Mouse (Mus musculus): ENCODE results near the gene B230217C12Rik. TPM values are rescaled to one million over a fixed set of nuclear protein-coding genes. Genes with fewer than 3 reads are reported as not detected.
A peak's percentile ranks its signal among the peaks of the same experiment; 100 is the strongest.

B230217C12Rik gene
- polyA plus RNA-seq, 1 experiment from 2014 or later, result 0.28 TPM

DNA sequence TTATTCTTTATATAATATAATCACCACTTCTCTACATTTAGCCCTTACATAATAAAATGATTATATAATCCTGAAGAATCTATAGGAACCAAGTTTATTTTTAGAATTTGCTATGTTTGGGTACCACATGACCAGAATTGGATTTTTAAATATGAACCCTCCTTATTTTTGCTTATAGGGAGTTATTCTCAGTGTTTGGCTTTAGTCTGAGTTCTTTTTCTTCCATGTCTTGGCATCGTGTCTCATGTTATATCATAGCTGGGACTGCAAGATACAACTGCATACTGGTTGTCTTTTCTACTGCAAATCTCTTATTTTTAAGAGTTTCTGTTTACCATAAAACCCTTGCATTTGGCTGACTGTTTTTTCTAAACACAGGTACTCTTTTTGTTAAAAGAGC lies 33.8 kb downstream of the B230217C12Rik start:
- H3K27ac ChIP-seq (ENCODE audit: low read depth), result no peak overlapping the region
- DNase-seq (no peak), ATAC-seq (no peak)
- no peak for TF ChIP-seq CTCF (IDR thresholded peaks at IDR 0.05; ENCODE audit: low read depth)
- H3K4me1 ChIP-seq (ENCODE audit: insufficient read depth), result no peaks in the 10 kb centered on the region
- no peak overlapping the region for H3K4me3 ChIP-seq (ENCODE audit: low read depth, low read length)
- no peaks in the 10 kb centered on the region for H3K36me3 ChIP-seq (replicated peaks; ENCODE audit: insufficient read depth, low read length)
- H3K4me2 ChIP-seq (ENCODE audit: low read depth, low read length), result no peak overlapping the region
- no peaks in the 10 kb centered on the region for H3K27me3 ChIP-seq (ENCODE audit: insufficient read depth, low read length)
- H3K9me3 ChIP-seq (ENCODE audit: low read length), result no peaks in the 10 kb centered on the region
- no peak overlapping the region for H3K9ac ChIP-seq (replicated peaks)
- 77% methylated on average over 1 of the region's 1 CpGs for WGBS (ENCODE audit: insufficient replicate concordance)

DNA sequence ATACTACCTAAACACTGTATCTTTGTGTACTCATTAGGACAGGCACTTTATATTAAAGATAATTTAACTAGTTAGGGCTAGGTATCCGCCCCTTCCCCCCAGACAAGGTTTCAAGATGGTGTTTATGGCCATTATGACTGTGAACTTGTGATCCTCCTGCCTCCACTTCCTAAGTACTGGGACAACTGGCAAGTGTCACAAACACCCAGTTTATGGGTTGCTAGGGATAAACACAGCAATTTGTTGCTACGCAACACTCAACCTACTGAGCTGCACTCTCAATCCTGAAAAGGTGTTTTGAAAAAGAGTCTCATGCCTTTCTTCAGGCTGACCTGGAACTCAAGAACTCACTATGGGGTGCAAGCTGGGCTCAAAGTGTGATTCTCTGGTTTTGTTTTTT lies 36.8 kb downstream of the B230217C12Rik start:
- H3K4me3 ChIP-seq (ENCODE audit: low read depth, low read length), result no peak overlapping the region
- H3K27me3 ChIP-seq (ENCODE audit: insufficient read depth, low read length), result no peaks in the 10 kb centered on the region
- no peaks in the 10 kb centered on the region for H3K4me1 ChIP-seq (ENCODE audit: insufficient read depth)
- no peak overlapping the region for H3K9ac ChIP-seq (replicated peaks)
- H3K36me3 ChIP-seq (replicated peaks; ENCODE audit: insufficient read depth, low read length), result no peaks in the 10 kb centered on the region
- no peak for TF ChIP-seq EP300 (IDR thresholded peaks at IDR 0.05; ENCODE audit: low read depth)
- TF ChIP-seq CTCF (IDR thresholded peaks at IDR 0.05; ENCODE audit: low read depth), result no peak
- DNase-seq, result no peak
- H3K27ac ChIP-seq (ENCODE audit: low read depth), result no peak overlapping the region
- no peak overlapping the region for H3K4me2 ChIP-seq (ENCODE audit: low read depth, low read length)
- no peaks in the 10 kb centered on the region for H3K9me3 ChIP-seq (ENCODE audit: low read length)
- WGBS (ENCODE audit: insufficient replicate concordance), result 84% methylated on average over 2 of the region's 2 CpGs
- ATAC-seq, result no peak

DNA sequence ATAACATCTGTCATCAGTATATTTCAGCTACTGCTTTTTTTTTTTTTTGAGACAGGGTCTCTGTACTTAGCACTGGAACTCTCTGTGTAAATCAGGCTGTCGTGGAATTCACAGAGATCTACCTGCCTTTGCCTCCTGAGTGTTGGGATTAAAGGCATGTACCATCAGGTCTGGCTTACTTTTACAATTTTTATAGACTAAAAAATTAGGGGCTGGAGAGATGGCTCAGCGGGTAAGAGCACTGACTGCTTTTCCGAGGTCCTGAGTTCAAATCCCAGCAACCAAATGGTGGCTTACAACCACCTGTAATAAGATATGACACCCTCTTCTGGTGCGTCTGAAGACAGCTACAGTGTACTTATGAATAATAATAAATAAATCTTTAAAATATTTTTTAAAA lies 39.8 kb downstream of the B230217C12Rik start:
- no peak for DNase-seq
- WGBS (ENCODE audit: insufficient replicate concordance), result 91% methylated on average over 4 of the region's 4 CpGs

DNA sequence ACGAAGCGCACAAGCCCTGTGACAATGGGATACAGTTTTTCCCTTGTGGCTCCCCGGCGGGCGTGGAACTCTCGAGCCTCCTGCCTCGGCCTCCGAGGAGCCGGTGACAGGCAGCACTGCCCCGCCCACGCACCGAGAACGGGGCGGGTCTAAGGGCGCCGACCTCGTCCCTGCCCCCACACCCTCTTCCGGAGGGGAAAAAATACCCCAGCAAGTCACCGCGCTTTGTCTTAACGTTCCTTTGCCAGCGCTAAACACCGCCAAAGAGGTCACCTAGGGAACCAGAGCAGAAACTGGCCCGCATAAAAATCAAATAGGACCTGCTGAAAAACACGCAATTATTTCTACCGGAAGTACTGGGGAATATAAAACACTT lies 43.0 kb downstream of the B230217C12Rik start:
- TF ChIP-seq CTCF (IDR thresholded peaks at IDR 0.05; ENCODE audit: low read depth), result no peak
- TF ChIP-seq EP300 (IDR thresholded peaks at IDR 0.05; ENCODE audit: low read depth), result no peak; the same call in 1 of the 2 replicates
- H3K36me3 ChIP-seq (replicated peaks; ENCODE audit: insufficient read depth, low read length), result no peaks in the 10 kb centered on the region
- no peaks in the 10 kb centered on the region for H3K9me3 ChIP-seq (ENCODE audit: low read length)
- peaks cover 4% of the 10 kb centered on the region; the same call in 1 of the 2 replicates for H3K4me1 ChIP-seq (ENCODE audit: insufficient read depth)
- ATAC-seq (peak; percentile 61), DNase-seq (peak; percentile 87)
- H3K4me2 ChIP-seq (ENCODE audit: low read depth, low read length), result peak overlapping the region; percentile 69
- 5% methylated on average over 26 of the region's 26 CpGs for WGBS (ENCODE audit: insufficient replicate concordance)
- H3K4me3 ChIP-seq (ENCODE audit: low read depth, low read length), result peak overlapping the region; percentile 62
- no peaks in the 10 kb centered on the region for H3K27me3 ChIP-seq (ENCODE audit: insufficient read depth, low read length)
- H3K27ac ChIP-seq (ENCODE audit: low read depth), result peak overlapping the region; percentile 75
- H3K9ac ChIP-seq (replicated peaks), result peak overlapping the region; percentile 59

More for the DNA sequence above, 39.8 kb downstream of the B230217C12Rik start:
- TF ChIP-seq CTCF (IDR thresholded peaks at IDR 0.05; ENCODE audit: low read depth) (no peak), EP300 (IDR thresholded peaks at IDR 0.05; ENCODE audit: low read depth) (no peak)
- H3K36me3 ChIP-seq (replicated peaks; ENCODE audit: insufficient read depth, low read length), result no peaks in the 10 kb centered on the region
- H3K27ac ChIP-seq (ENCODE audit: low read depth), result no peak overlapping the region
- H3K4me3 ChIP-seq (ENCODE audit: low read depth, low read length), result no peak overlapping the region
- no peak overlapping the region for H3K4me2 ChIP-seq (ENCODE audit: low read depth, low read length)
- H3K9ac ChIP-seq (replicated peaks), result no peak overlapping the region
- ATAC-seq, result no peak
- H3K27me3 ChIP-seq (ENCODE audit: insufficient read depth, low read length), result no peaks in the 10 kb centered on the region
- H3K4me1 ChIP-seq (ENCODE audit: insufficient read depth), result peaks cover 4% of the 10 kb centered on the region; the same call in 1 of the 2 replicates
- H3K9me3 ChIP-seq (ENCODE audit: low read length), result no peaks in the 10 kb centered on the region

DNA sequence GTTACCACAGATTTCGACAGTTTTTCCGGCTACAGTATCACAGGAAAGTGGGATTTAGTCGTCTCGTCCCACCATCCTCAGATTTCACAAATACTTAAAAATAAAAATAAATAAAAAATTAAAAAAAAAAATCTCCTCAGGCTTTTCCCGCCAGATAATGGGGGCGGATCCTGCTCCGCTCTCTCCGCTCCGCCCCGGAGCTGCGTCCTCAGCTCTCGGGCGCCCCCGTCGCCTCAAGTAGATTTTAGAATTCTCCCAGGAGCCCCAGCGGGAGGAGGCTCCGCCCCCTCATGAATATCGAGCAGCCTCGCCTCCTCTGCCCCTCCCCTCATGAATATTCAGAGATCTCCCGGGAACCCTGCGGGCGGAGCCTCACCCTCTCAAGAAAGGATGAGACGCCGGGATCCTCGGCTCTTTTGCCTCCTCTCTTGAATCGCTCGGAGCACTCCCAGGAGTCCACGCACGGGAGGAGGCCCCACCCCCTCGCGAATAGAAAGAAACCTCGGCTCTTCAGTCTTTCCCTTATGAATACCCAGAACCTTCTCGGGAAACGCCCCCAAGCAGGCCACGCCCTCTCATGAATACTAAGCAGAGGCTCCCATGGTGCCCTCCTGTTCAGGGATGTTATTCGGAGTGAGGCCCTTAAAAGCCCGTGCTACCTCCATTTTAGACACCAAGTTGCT lies 43.5 kb downstream of the B230217C12Rik start, which contains the start of gene Fbxo47:
Fbxo47 (minus strand) TSS at position 237 of the 683 bp plus-strand sequence.
- WGBS (ENCODE audit: insufficient replicate concordance), result 2% methylated on average over 37 of the region's 37 CpGs
- H3K4me2 ChIP-seq (ENCODE audit: low read depth, low read length), result peak within 1 kb of the TSS; percentile 69
- no peaks in the 10 kb centered on the region for H3K27me3 ChIP-seq (ENCODE audit: insufficient read depth, low read length)
- ATAC-seq, result peak; percentile 96
- peak; percentile 96 for DNase-seq
- H3K9me3 ChIP-seq (ENCODE audit: low read length), result no peaks in the 10 kb centered on the region
- H3K36me3 ChIP-seq (replicated peaks; ENCODE audit: insufficient read depth, low read length), result no peaks in the 10 kb centered on the region
- peak within 1 kb of the TSS; percentile 62 for H3K4me3 ChIP-seq (ENCODE audit: low read depth, low read length)
- TF ChIP-seq CTCF (IDR thresholded peaks at IDR 0.05; ENCODE audit: low read depth), result peak; percentile 77
- peak; percentile 33; the same call in 1 of the 2 replicates for TF ChIP-seq EP300 (IDR thresholded peaks at IDR 0.05; ENCODE audit: low read depth)
- H3K27ac ChIP-seq (ENCODE audit: low read depth), result peak within 1 kb of the TSS; percentile 83
- peak within 1 kb of the TSS; percentile 63 for H3K9ac ChIP-seq (replicated peaks)
- H3K4me1 ChIP-seq (ENCODE audit: insufficient read depth), result peaks cover 4% of the 10 kb centered on the region; the same call in 1 of the 2 replicates

DNA sequence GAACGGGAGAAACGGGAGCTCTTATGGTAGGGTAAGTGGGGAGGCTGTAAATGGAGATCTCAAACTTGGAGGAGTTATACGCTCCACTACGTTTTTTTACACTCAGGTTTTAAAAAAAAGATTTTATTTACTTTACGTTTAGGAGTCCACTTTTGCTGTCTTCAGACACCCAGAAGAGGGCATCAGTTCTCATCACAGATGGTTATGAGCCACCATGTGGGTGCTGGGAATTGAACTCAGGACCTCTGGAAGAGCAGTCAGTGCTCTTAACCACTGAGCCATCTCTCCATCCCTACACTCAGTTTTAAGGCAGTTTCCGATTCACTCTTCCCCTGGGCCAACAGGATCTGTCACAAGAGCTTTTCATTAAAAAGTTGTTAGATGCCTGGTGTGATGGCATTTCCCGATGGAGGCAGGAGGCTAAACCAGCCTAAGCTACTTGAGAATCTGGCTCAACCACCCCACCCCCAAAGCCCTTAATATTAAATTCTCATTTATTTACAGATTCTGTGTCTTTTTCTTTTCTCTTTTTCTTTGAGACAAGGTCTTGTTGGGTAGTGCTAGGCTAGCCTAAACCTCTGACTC lies 44.1 kb downstream of the B230217C12Rik start:
- peaks cover 4% of the 10 kb centered on the region; the same call in 1 of the 2 replicates for H3K4me1 ChIP-seq (ENCODE audit: insufficient read depth)
- no peaks in the 10 kb centered on the region for H3K27me3 ChIP-seq (ENCODE audit: insufficient read depth, low read length)
- DNase-seq (no peak), ATAC-seq (no peak; the same call in 1 of the 2 replicates)
- WGBS (ENCODE audit: insufficient replicate concordance), result 30% methylated on average over 7 of the region's 7 CpGs
- peak overlapping the region; percentile 83 for H3K27ac ChIP-seq (ENCODE audit: low read depth)
- no peaks in the 10 kb centered on the region for H3K36me3 ChIP-seq (replicated peaks; ENCODE audit: insufficient read depth, low read length)
- peak overlapping the region; percentile 63 for H3K9ac ChIP-seq (replicated peaks)
- H3K4me2 ChIP-seq (ENCODE audit: low read depth, low read length), result peak overlapping the region; percentile 69
- no peak for TF ChIP-seq EP300 (IDR thresholded peaks at IDR 0.05; ENCODE audit: low read depth)
- TF ChIP-seq CTCF (IDR thresholded peaks at IDR 0.05; ENCODE audit: low read depth), result peak; percentile 17; the same call in 1 of the 2 replicates
- H3K9me3 ChIP-seq (ENCODE audit: low read length), result no peaks in the 10 kb centered on the region
- peak overlapping the region; percentile 62 for H3K4me3 ChIP-seq (ENCODE audit: low read depth, low read length)

Data from liver, postnatal 0 days (tissue).